Mouse (Mus musculus) heart, embryonic 11.5 days (tissue): ENCODE measurements around the gene Cand1. TPM values are rescaled to one million over a fixed set of nuclear protein-coding genes. Genes with fewer than 3 reads are reported as not detected.

Source experiments
- ATAC-seq: fragments of 200-750 bp; cut with Nextera tagmentation; replicated peaks from 2 replicates; pipeline ENCODE4 v1.8.0; 2017; ENCODE audit warnings: moderate library complexity; ENCODE audit not compliant: insufficient number of reproducible peaks, low FRiP score, low TSS enrichment
- H3K27ac ChIP-seq: fragments of 300-500 bp; sonication (generic); 2 replicates; pipeline ENCODE4 v1.5.1; 2014; ENCODE audit warnings: mild to moderate bottlenecking, low read depth, low read length
- H3K27me3 ChIP-seq: fragments of 300-500 bp; sonication (generic); 2 replicates; pipeline ENCODE4 v1.6.1; 2014; ENCODE audit warnings: mild to moderate bottlenecking, low read length, mixed read lengths; ENCODE audit not compliant: control insufficient read depth, insufficient read depth
- H3K36me3 ChIP-seq: fragments of 300-500 bp; sonication (generic); 2 replicates; pipeline ENCODE4 v1.6.1; 2014; ENCODE audit warnings: mild to moderate bottlenecking, low read length, moderate library complexity, mixed read lengths; ENCODE audit not compliant: control insufficient read depth, insufficient read depth
- H3K4me1 ChIP-seq: fragments of 300-500 bp; sonication (generic); 2 replicates; pipeline ENCODE4 v1.6.1; 2014; ENCODE audit warnings: low read length; ENCODE audit not compliant: control insufficient read depth, insufficient read depth
- H3K4me2 ChIP-seq: fragments of 300-500 bp; sonication (generic); 2 replicates; pipeline ENCODE4 v1.6.1; 2014; ENCODE audit warnings: mild to moderate bottlenecking, moderate library complexity
- H3K4me3 ChIP-seq: fragments of 300-500 bp; sonication (generic); 2 replicates; pipeline ENCODE4 v1.5.1; 2014; ENCODE audit warnings: low read depth, low read length
- H3K9ac ChIP-seq: fragments of 300-500 bp; sonication (generic); 2 replicates; pipeline ENCODE4 v1.6.1; 2014; ENCODE audit warnings: mild to moderate bottlenecking, low read depth, low read length, moderate library complexity
- H3K9me3 ChIP-seq: fragments of 300-500 bp; sonication (generic); replicated peaks from 2 replicates; pipeline ENCODE4 v1.6.1; 2016; ENCODE audit warnings: low read length; ENCODE audit not compliant: control insufficient read depth
- WGBS: fragments of 180-500 bp; shearing (Covaris S2); extraction: QIAGEN DNeasy Blood & Tissue Kit; methylation state at CpG from one replicate; pipeline ENCODE4 v1.1.7; 2014; ENCODE audit not compliant: insufficient replicate concordance; 5-methylcytosine and 5-hydroxymethylcytosine counted together
- polyA plus RNA-seq: library from polyadenylated mRNA; unstranded; fragments of >200 nt; fragmentation: Nextera tagmentation; extraction: Ambion mirVana; gene quantifications from 2 replicates; pipeline ENCODE4 v1.2.1, GENCODE M21; 2014

Cand1 gene
- polyA plus RNA-seq, 1 experiment from 2014 or later = 66.3 TPM

GRCm38 (mm10) chr10:119204334-119204946 is 35.4 kb downstream of the Cand1 start:
- Histone ChIP-seq H3K9ac (no peak overlapping the region), H3K9me3 (no peaks in the 10 kb centered on the region), H3K36me3 (peaks cover 32% of the 10 kb centered on the region), H3K27me3 (no peaks in the 10 kb centered on the region), H3K4me1 (no peaks in the 10 kb centered on the region), H3K27ac (no peak overlapping the region), H3K4me2 (no peak overlapping the region), H3K4me3 (no peak overlapping the region)
- ATAC-seq = no peak
- WGBS = 77% methylated on average over 12 of the region's 12 CpGs

GRCm38 (mm10) chr10:119199864-119200263 is 40.0 kb downstream of the Cand1 start:
- H3K9me3 ChIP-seq = no peaks in the 10 kb centered on the region
- H3K27me3 ChIP-seq = no peaks in the 10 kb centered on the region
- H3K9ac ChIP-seq = no peak overlapping the region
- ATAC-seq = no peak
- 95% methylated on average over 5 of the region's 5 CpGs for WGBS
- no peak overlapping the region for H3K4me2 ChIP-seq
- H3K4me3 ChIP-seq = no peak overlapping the region
- H3K36me3 ChIP-seq = peaks cover 15% of the 10 kb centered on the region
- H3K4me1 ChIP-seq = no peaks in the 10 kb centered on the region
- no peak overlapping the region for H3K27ac ChIP-seq

DNA sequence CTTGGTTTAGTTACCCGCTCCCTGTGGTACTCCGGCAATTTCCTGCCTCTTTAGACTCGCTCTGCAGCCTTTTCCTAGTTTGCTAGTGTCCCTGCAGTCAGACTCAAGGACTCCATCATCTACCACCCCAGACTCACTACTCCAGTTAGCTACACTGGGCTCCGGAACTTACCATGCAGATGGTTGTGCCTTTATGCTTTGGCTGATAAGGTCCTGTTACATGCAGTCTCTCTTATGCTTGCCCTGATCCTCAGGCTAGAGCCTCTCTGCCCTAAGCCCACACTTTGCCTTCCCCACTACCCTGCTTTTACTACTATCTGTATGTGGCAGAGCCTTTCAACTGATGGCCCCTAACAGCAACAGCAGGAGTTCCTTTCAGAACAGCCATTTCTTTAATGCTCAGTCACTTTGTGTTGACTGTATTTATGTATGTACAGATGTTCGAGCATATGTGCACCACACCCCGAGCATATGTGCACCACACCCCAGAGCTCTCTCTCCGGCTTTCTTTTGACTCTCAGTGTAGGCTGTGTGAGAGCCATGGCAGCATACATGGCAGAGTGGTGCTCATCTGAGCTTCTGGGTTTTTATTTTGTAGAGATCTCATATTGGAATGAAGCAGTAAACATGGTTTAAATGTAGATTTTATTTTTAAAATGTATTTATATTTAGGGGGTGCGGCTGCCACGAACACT is 41.5 kb downstream of the Cand1 start:
- Histone ChIP-seq H3K9me3 (no peaks in the 10 kb centered on the region), H3K9ac (no peak overlapping the region), H3K27ac (no peak overlapping the region), H3K36me3 (peaks cover 12% of the 10 kb centered on the region), H3K27me3 (no peaks in the 10 kb centered on the region), H3K4me1 (no peaks in the 10 kb centered on the region), H3K4me2 (no peak overlapping the region), H3K4me3 (no peak overlapping the region)
- no peak for ATAC-seq
- 92% methylated on average over 9 of the region's 9 CpGs for WGBS

GRCm38 (mm10) chr10:119197621-119198150 is 42.2 kb downstream of the Cand1 start:
- 91% methylated on average over 13 of the region's 13 CpGs for WGBS
- Histone ChIP-seq H3K36me3 (peaks cover 6% of the 10 kb centered on the region), H3K4me1 (peaks cover 4% of the 10 kb centered on the region; the same call in 1 of the 2 replicates)

GRCm38 (mm10) chr10:119192598-119193372 is 47.1 kb downstream of the Cand1 start:
- no peaks in the 10 kb centered on the region for H3K9me3 ChIP-seq
- no peaks in the 10 kb centered on the region for H3K27me3 ChIP-seq
- H3K4me3 ChIP-seq = no peak overlapping the region
- WGBS = 14% methylated on average over 8 of the region's 8 CpGs
- H3K4me2 ChIP-seq = peak overlapping the region; percentile 34
- ATAC-seq = peak; percentile 79
- H3K4me1 ChIP-seq = peaks cover 4% of the 10 kb centered on the region; the same call in 1 of the 2 replicates
- H3K9ac ChIP-seq = no peak overlapping the region
- H3K27ac ChIP-seq = peak overlapping the region; percentile 16
- H3K36me3 ChIP-seq = no peaks in the 10 kb centered on the region

More at GRCm38 (mm10) chr10:119197621-119198150, 42.2 kb downstream of the Cand1 start:
- Histone ChIP-seq H3K4me2 (no peak overlapping the region), H3K9ac (no peak overlapping the region), H3K4me3 (no peak overlapping the region), H3K27me3 (no peaks in the 10 kb centered on the region), H3K9me3 (no peaks in the 10 kb centered on the region), H3K27ac (no peak overlapping the region)
- ATAC-seq = no peak

DNA sequence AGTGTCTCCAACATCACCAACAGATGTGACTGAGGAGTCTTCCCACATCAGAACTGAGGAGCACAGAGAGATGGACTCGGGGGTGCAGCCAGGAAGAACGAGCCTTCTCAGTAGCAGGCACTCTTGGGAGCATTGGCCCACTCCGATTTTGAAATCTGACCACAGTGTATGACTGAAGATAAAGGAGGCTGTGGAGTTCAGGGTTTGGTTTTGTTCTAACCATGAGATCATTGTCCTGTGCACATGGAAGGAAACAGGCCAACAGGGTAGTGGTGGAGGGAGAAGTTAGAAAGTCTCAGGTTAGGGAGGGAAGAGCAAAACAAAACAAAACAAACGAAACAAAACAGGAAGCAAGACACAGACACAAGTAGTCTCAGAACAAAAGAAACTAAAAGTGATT is 52.1 kb downstream of the Cand1 start:
- ATAC-seq = no peak
- Histone ChIP-seq H3K27me3 (no peaks in the 10 kb centered on the region), H3K36me3 (no peaks in the 10 kb centered on the region), H3K27ac (no peak overlapping the region), H3K9ac (no peak overlapping the region), H3K9me3 (no peaks in the 10 kb centered on the region), H3K4me2 (no peak overlapping the region), H3K4me3 (no peak overlapping the region), H3K4me1 (peaks cover 1% of the 10 kb centered on the region; the same call in 1 of the 2 replicates)
- WGBS = 56% methylated on average over 4 of the region's 4 CpGs

DNA sequence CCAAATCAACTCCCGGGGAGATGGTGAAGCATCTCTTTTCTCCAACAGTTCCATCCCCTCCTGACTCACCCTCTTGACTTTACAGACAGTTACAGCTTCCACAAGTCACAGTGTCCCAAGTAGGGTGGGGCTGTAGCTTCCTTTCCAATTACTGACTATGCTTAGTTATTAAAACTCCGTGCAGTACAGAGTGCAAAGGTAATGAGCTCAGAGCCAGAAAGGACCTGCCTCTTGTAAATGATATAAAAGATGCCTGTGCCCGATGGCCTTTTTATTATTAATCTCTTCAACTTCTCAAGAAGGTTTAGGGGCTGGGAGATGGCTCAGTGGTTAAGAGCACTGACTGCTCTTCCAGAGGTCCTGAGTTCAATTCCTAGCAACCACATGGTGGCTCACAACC is 70.2 kb downstream of the Cand1 start:
- no peaks in the 10 kb centered on the region for H3K36me3 ChIP-seq
- no peaks in the 10 kb centered on the region for H3K9me3 ChIP-seq
- H3K4me2 ChIP-seq = no peak overlapping the region
- WGBS = 91% methylated on average over 3 of the region's 3 CpGs
- no peaks in the 10 kb centered on the region for H3K27me3 ChIP-seq
- H3K9ac ChIP-seq = no peak overlapping the region
- H3K27ac ChIP-seq = no peak overlapping the region
- H3K4me1 ChIP-seq = no peaks in the 10 kb centered on the region
- H3K4me3 ChIP-seq = no peak overlapping the region
- ATAC-seq = no peak

DNA sequence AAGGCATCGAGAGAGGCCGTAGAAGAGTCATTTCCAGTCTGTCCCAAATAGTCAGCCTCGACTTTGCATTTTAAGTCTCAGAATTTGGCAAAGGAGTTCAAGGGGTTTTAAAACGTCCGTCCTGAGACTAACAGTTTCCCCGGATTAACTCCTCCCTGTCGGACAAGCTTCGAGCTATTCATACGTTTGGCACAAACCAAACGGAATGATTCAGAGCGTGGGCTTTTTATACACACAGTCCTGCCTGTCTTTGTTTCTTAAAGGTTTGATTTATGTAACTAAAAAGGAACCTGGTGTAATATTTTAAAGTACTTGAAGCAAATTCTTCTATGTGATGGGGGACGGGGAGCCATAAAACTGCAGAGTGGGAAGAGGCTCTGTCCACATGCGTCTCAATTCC is 70.6 kb downstream of the Cand1 start:
- ATAC-seq = no peak
- H3K4me2 ChIP-seq = no peak overlapping the region
- no peak overlapping the region for H3K9ac ChIP-seq
- no peaks in the 10 kb centered on the region for H3K9me3 ChIP-seq
- H3K27ac ChIP-seq = no peak overlapping the region
- H3K4me1 ChIP-seq = no peaks in the 10 kb centered on the region
- H3K4me3 ChIP-seq = no peak overlapping the region
- no peaks in the 10 kb centered on the region for H3K27me3 ChIP-seq
- 81% methylated on average over 13 of the region's 13 CpGs for WGBS
- no peaks in the 10 kb centered on the region for H3K36me3 ChIP-seq
